Mouse (Mus musculus) cortical plate, adult 2 months (tissue): ENCODE results near the gene Zfp52. TPM values are rescaled to one million over a fixed set of nuclear protein-coding genes. Genes with fewer than 3 reads are reported as not detected.

Source experiments
- H3K27ac ChIP-seq: fragments of 200-500 bp; 2 replicates; pipeline ENCODE4 v1.5.1; 2012; ENCODE audit warnings: low read length, control low read depth, inconsistent platforms; ENCODE audit not compliant: insufficient read depth
- H3K4me1 ChIP-seq: fragments of 200-500 bp; 2 replicates; pipeline ENCODE4 v1.6.1; 2011; ENCODE audit warnings: low read length; ENCODE audit not compliant: control insufficient read depth, insufficient read depth
- H3K4me3 ChIP-seq: fragments of 200-500 bp; 2 replicates; pipeline ENCODE4 v1.5.1; 2011; ENCODE audit warnings: mild to moderate bottlenecking, low read length, control low read depth; ENCODE audit not compliant: insufficient read depth
- CTCF ChIP-seq: fragments of 200-500 bp; IDR thresholded peaks from 2 replicates; pipeline ENCODE4 v1.5.1; 2011; ENCODE audit warnings: mild to moderate bottlenecking, control low read depth, low read length; ENCODE audit not compliant: insufficient read depth; ENCODE audit errors: extremely low read depth
- POLR2A ChIP-seq: fragments of 200-500 bp; IDR thresholded peaks from 2 replicates; pipeline ENCODE4 v1.6.1; 2011; ENCODE audit warnings: mild to moderate bottlenecking, low read length, control low read depth; ENCODE audit not compliant: insufficient read depth; ENCODE audit errors: extremely low read depth
- polyA plus RNA-seq: library from polyadenylated mRNA; depleted of rRNA; stranded (reverse); fragments of >200 nt; gene quantifications from 2 replicates; pipeline ENCODE4 v1.2.3, GENCODE M21; 2012; rRNA removed

The Zfp52 gene
- polyA plus RNA-seq: 2.4 and 3.2 TPM in 2 replicates

DNA sequence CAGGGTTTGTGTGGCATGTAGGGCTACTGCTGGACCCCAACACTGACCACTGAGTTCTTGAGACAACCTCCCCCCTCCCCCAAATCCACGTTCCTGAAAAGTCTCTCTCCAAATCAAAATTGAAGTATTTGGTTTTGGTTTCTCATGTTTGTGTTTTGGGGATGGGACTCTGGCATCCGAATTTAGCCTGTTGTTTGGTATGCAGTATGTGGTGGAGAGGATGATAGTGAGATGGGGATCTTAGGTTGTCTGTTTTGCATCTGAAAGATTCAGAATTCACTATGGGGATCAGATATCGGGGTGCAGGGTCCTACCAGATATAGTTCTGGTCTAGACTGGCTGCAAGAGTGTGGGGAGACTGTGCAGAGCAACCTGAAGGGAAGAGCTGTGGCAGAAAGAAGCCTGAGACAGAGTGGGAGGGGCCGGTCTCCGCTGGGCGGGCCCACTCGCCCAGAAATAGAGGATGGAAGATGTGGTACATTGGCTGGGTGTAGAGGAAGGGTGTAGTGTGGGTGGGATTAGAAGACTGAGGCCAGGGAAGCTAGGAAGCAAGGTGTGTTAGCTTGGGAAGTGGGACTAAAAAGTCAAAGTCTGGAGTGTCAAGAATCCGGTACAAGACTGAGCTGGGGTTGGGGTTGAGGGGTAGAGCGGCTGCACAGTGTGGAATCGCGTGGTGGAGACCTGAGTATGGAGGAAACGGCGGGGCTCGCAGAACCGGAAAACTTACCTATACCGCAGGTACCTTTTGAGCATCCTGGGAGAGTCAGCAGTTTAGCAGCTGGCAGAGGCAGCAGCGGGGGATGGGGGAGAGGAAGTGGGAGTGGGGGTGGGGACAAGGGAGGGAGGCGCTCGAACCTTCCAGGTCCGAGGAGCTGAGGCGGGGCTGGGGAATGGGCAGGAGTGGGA is at the start of gene Zfp52:
Zfp52 (plus strand) TSS at position 444 of the 906 bp plus-strand sequence.
- peak within 1 kb of the TSS; percentile 53 for H3K4me3 ChIP-seq
- H3K4me1 ChIP-seq: peaks cover 2% of the 10 kb centered on the region; the same call in 1 of the 2 replicates
- peak within 1 kb of the TSS; percentile 38 for H3K27ac ChIP-seq
- TF ChIP-seq POLR2A: 0 out of 2 replicates have a peak, but pooled peaks have one; percentile 25
- no peak for TF ChIP-seq CTCF

DNA sequence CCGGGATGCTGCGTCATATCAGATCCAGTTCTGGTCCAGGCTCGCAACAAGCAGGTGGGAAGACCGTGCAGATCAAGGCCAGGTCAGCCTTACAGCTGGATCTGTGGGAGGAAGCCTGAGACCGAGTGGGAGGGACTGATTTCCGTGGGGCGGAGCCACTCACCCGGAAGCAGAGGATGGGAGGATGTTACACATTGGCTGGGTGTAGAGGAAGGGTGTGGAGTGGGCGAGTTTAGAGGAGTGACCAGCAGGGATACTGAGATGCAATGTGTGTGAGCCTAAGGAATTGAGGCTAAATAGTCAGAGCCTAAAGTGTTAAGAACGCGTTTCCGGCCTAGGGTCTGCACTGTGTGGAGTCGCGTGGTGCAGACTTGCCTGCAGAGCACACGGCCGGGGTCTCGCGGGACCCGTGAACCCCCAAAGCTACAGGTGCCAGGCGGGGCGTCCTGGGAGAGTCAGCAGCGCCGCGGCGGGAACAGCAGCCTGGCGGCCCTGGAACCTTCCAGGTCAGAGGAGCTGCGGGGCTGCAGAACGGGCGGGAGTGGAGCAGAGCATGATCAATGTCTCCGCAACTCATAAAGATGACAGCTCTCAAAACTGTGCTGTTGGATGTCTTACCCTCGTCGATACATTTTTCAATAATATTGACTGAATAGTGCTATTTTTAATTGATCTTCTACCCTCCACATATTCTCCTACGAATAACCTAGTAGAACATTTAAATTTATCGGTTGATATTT is 46.4 kb upstream of the Zfp52 start, which contains the start of gene Zfp53:
Zfp53 (plus strand) TSS at position 239 of the 740 bp plus-strand sequence.
- Histone ChIP-seq H3K27ac (no peak within 1 kb of the TSS), H3K4me3 (peak within 1 kb of the TSS; percentile 91)
- TF ChIP-seq CTCF (no peak), POLR2A (peak; percentile 76)

DNA sequence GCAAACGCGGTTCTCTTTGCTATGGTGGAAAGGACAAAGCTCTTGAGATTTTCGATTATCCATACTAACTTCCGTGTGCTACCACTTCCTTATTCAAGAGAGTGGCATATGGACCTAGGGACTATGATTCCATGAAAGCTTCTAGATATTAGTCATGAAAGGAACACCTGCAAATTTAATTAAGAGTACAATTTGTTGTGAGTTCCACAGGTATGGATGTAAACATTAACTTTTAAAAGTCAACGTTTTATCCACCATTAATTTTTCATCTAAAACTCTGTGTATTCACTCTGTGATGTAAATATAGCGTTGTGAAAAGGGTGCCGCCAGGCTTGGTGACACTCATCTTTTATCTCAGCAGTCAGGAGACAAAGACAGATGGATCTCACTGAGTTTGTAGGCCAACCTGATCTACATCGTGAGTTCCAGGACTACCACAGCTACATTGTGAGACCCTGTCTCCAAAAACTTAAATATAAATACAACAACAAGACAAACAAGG is 45.8 kb upstream of the Zfp52 start:
- Histone ChIP-seq H3K4me1 (no peaks in the 10 kb centered on the region; the same call in 1 of the 2 replicates), H3K27ac (no peak overlapping the region), H3K4me3 (peak overlapping the region; percentile 91; the same call in 1 of the 2 replicates)
- no peak for TF ChIP-seq POLR2A
- TF ChIP-seq CTCF: no peak

More for the DNA sequence above, 46.4 kb upstream of the Zfp52 start, which contains the start of gene Zfp53:
- H3K4me1 ChIP-seq: no peaks in the 10 kb centered on the region; the same call in 1 of the 2 replicates

DNA sequence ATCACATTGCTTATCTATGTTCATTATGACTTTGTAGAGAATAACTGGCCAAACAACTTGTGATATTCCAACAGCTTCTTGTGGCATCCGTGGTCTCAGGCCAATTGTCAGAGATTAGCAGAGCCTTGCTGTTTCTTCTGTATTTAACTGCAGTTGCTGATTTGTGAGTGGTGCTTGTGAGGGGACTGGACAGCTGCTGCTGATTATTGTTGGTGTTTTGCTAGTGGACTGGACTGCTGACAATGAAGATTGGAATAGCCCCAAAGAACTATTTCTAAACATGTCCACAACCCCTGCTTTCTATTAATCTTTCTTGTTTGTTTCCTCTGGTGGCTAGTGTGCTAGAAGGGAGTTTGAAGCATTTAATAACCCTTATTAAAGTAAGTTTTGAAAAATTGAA is 34.0 kb upstream of the Zfp52 start:
- Histone ChIP-seq H3K4me3 (no peak overlapping the region), H3K27ac (no peak overlapping the region), H3K4me1 (no peaks in the 10 kb centered on the region)
- no peak for TF ChIP-seq CTCF
- no peak for TF ChIP-seq POLR2A

DNA sequence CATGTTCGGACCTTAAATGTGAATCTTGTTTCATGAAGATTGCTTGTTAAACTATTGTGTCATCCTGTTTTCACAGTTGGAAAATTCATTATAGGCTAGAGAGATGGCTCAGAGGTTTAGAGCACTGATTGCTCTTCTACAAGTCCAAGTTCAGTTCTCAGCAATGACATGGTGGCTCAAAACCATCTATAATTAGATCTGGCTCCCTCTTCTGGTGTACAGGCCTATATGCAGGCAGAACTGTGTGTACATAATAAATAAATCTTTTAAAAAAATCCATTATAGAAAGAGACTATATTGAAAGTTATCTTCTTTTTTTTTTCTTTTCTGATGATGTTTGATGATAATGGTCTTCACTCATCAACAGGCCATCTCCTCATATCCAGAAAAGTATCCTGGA is 30.8 kb upstream of the Zfp52 start:
- no peak overlapping the region for H3K27ac ChIP-seq
- H3K4me3 ChIP-seq: no peak overlapping the region
- no peak for TF ChIP-seq CTCF
- no peak for TF ChIP-seq POLR2A

DNA sequence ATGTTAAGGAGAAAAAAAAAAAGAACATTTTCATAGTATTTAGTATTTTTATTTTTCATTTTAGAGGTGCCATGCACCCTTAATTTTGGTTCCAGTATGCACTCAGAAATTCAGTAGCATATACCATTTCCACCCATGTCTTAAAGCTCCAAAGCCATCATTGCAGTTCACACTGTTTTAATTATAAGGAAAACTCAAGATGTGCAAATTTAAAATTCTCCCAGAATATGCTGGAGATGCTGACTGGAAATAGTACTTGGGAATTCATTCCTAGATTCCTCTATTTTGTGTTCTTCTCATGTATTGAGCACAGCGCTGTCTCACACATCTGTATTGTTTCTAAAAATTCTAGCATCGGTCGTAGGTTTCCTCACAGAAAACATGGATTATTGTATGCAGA is 29.1 kb upstream of the Zfp52 start:
- no peak overlapping the region for H3K4me3 ChIP-seq
- no peak for TF ChIP-seq POLR2A
- no peak for TF ChIP-seq CTCF
- no peak overlapping the region for H3K27ac ChIP-seq
- peaks cover 2% of the 10 kb centered on the region; the same call in 1 of the 2 replicates for H3K4me1 ChIP-seq

More for the DNA sequence above, 30.8 kb upstream of the Zfp52 start:
- peaks cover 2% of the 10 kb centered on the region; the same call in 1 of the 2 replicates for H3K4me1 ChIP-seq

DNA sequence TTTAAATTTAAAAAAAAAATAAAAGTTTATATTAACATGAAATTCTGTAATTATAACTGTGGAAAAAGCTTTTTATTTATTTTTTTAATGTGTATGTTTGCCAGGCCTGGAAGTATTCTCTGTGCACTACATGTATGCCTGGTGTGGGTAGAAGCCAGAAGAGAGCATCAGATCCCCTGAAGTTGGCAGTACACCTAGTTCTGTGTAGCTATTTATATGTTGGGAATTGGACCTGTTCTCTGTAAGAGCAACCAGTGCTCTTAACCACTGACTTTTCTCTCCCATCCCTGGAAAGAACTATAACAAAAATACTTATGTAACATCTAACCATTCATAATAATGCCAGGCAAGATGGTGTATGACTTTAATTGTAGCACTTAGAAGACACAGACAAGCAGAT is 25.6 kb upstream of the Zfp52 start:
- Histone ChIP-seq H3K27ac (no peak overlapping the region), H3K4me3 (no peak overlapping the region), H3K4me1 (peaks cover 2% of the 10 kb centered on the region; the same call in 1 of the 2 replicates)
- no peak for TF ChIP-seq CTCF
- no peak for TF ChIP-seq POLR2A

GRCm38 (mm10) chr17:21515403-21516105 is 19.8 kb upstream of the Zfp52 start:
- Histone ChIP-seq H3K4me3 (peak overlapping the region; percentile 57), H3K27ac (peak overlapping the region; percentile 99), H3K4me1 (peaks cover 4% of the 10 kb centered on the region; the same call in 1 of the 2 replicates)
- TF ChIP-seq POLR2A: no peak
- TF ChIP-seq CTCF: peak; percentile 57; the same call in 1 of the 2 replicates
